Mouse (Mus musculus): ENCODE measurements around the gene Gm28038. TPM values are rescaled to one million over a fixed set of nuclear protein-coding genes. Genes with fewer than 3 reads are reported as not detected.

The Gm28038 gene
- total and polyA plus RNA-seq, 3 experiments: 2.6 to 6.3 TPM; not detected in 1

- no peak overlapping the region for H3K9ac ChIP-seq (ENCODE audit: low read depth, low read length)
- DNase-seq: peak; percentile 60 to 65
- no peaks in the 10 kb centered on the region for H3K27me3 ChIP-seq (ENCODE audit: control insufficient read depth, insufficient read depth, low read length)
- H3K4me1 ChIP-seq (ENCODE audit: control insufficient read depth, insufficient read depth, low read length): no peaks in the 10 kb centered on the region
- H3K27ac ChIP-seq: peak overlapping the region; percentile 20; the same call in 1 of the 2 replicates
- H3K36me3 ChIP-seq (ENCODE audit: control insufficient read depth, insufficient read depth, low read length): no peaks in the 10 kb centered on the region
- intact Hi-C loops (cut with DNase I): no loop called here
- H3K4me3 ChIP-seq: no peak overlapping the region
- no peaks in the 10 kb centered on the region for H3K79me2 ChIP-seq (replicated peaks; ENCODE audit: control insufficient read depth, insufficient read depth, low read length)
- 41% methylated on average over 14 of the region's 14 CpGs for WGBS
- TF ChIP-seq CTCF (IDR thresholded peaks at IDR 0.05) (peak; percentile 60), EP300 (IDR thresholded peaks at IDR 0.05; ENCODE audit: insufficient read depth, low read depth, low read length) (no peak)
Observed at GRCm38 (mm10) chr2:30343601-30344137, 62.8 kb downstream of the Gm28038 start.

- Histone ChIP-seq H3K27ac (no peak overlapping the region), H3K79me2 (replicated peaks; ENCODE audit: control insufficient read depth, insufficient read depth, low read length) (no peaks in the 10 kb centered on the region), H3K36me3 (ENCODE audit: control insufficient read depth, insufficient read depth, low read length) (no peaks in the 10 kb centered on the region), H3K9ac (ENCODE audit: low read depth, low read length) (no peak overlapping the region), H3K4me3 (no peak overlapping the region), H3K4me1 (ENCODE audit: control insufficient read depth, insufficient read depth, low read length) (no peaks in the 10 kb centered on the region), H3K27me3 (ENCODE audit: control insufficient read depth, insufficient read depth, low read length) (no peaks in the 10 kb centered on the region)
- TF ChIP-seq CTCF (IDR thresholded peaks at IDR 0.05) (no peak), POLR2A (IDR thresholded peaks at IDR 0.05; ENCODE audit: insufficient read depth, low read depth, low read length) (no peak), EP300 (IDR thresholded peaks at IDR 0.05; ENCODE audit: insufficient read depth, low read depth, low read length) (no peak)
- DNase-seq: no peak
- intact Hi-C loops (cut with DNase I): no loop called here
- WGBS: 86% methylated on average over 7 of the region's 7 CpGs
Observed at GRCm38 (mm10) chr2:30345971-30346676, 65.3 kb downstream of the Gm28038 start.

DNA sequence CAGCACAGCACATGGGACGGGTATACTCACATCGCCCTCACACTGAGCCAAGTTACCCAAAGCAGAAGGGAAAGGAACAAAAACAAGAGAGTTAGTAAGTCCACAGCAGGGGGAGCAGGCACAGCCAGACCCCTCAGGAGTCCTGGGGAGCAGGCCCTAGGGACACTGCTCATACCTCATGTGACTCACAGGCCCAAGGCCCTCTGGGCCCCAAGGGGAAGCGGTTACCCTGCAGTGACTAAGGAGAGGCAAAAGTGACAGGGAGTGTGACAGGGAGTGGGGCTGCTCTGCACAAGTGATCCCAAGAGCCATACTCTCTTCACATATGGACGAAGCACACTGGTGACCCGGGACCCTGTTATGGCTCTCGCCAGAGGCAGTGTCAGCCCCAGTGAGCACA lies 68.4 kb downstream of the Gm28038 start:
- H3K36me3 ChIP-seq (ENCODE audit: control insufficient read depth, insufficient read depth, low read length): no peaks in the 10 kb centered on the region

More for the DNA sequence above, 68.4 kb downstream of the Gm28038 start:
- WGBS: 93% methylated on average over 6 of the region's 6 CpGs
- H3K4me1 ChIP-seq (ENCODE audit: control insufficient read depth, insufficient read depth, low read length): no peaks in the 10 kb centered on the region
- no peaks in the 10 kb centered on the region for H3K27me3 ChIP-seq (ENCODE audit: control insufficient read depth, insufficient read depth, low read length)
- no peak for DNase-seq
- H3K79me2 ChIP-seq (replicated peaks; ENCODE audit: control insufficient read depth, insufficient read depth, low read length): no peaks in the 10 kb centered on the region
- H3K27ac ChIP-seq: no peak overlapping the region
- intact Hi-C loops (cut with DNase I): no loop called here
- no peak overlapping the region for H3K4me3 ChIP-seq
- TF ChIP-seq POLR2A (IDR thresholded peaks at IDR 0.05; ENCODE audit: insufficient read depth, low read depth, low read length): no peak
- no peak for TF ChIP-seq EP300 (IDR thresholded peaks at IDR 0.05; ENCODE audit: insufficient read depth, low read depth, low read length)
- TF ChIP-seq CTCF (IDR thresholded peaks at IDR 0.05): no peak
- H3K9ac ChIP-seq (ENCODE audit: low read depth, low read length): no peak overlapping the region

Other genes starting within 250 kb of the Gm28038 start
- gene Wdr34, start 232.2 kb upstream of the Gm28038 start, total RNA-seq (2021): 1 to 10 TPM; 6.4 TPM
- gene Wdr34, start 232.2 kb upstream of the Gm28038 start, polyA plus RNA-seq (2012; rRNA removed): 10.3 and 11.6 TPM in 2 replicates
- gene Set, start 223.7 kb upstream of the Gm28038 start, total RNA-seq (2021): 10 to 100 TPM; 88.7 to 96.7 TPM
- gene Set, start 223.7 kb upstream of the Gm28038 start, polyA plus RNA-seq (2012; rRNA removed): 21.9 and 36.4 TPM in 2 replicates
- 10 to 100 TPM in 1 of 2 experiments, 1 to 10 TPM in 1; 8.8 to 10.4 TPM for gene Pkn3, start 203.4 kb upstream of the Gm28038 start, total RNA-seq (2021)
- gene Pkn3, start 203.4 kb upstream of the Gm28038 start, polyA plus RNA-seq (2012; rRNA removed): 13.6 and 15.0 TPM in 2 replicates
- gene Zdhhc12, start 187.4 kb upstream of the Gm28038 start, total RNA-seq (2021): 1 to 10 TPM; 2.8 to 3.6 TPM
- gene Zdhhc12, start 187.4 kb upstream of the Gm28038 start, polyA plus RNA-seq (2012; rRNA removed): 10.3 and 15.8 TPM in 2 replicates
- 10 to 100 TPM; 21.9 to 26.6 TPM for gene Zer1, start 156.5 kb upstream of the Gm28038 start, total RNA-seq (2021)
- gene Zer1, start 156.5 kb upstream of the Gm28038 start, polyA plus RNA-seq (2012; rRNA removed): 45.1 TPM in 2 replicates
- 10 to 100 TPM; 17.2 to 17.4 TPM for gene Tbc1d13, start 147.3 kb upstream of the Gm28038 start, total RNA-seq (2021)
- gene Tbc1d13, start 147.3 kb upstream of the Gm28038 start, polyA plus RNA-seq (2012; rRNA removed): 25.4 and 33.7 TPM in 2 replicates
- 10 to 100 TPM; 90.6 to 93.3 TPM for gene Endog, start 109.5 kb upstream of the Gm28038 start, total RNA-seq (2021)
- 87.4 and 119 TPM in 2 replicates for gene Endog, start 109.5 kb upstream of the Gm28038 start, polyA plus RNA-seq (2012; rRNA removed)
- gene Spout1, start 102.6 kb upstream of the Gm28038 start, total RNA-seq (2021): 1 to 10 TPM; 5.1 to 5.4 TPM
- gene Spout1, start 102.6 kb upstream of the Gm28038 start, polyA plus RNA-seq (2012; rRNA removed): 9.4 and 10.3 TPM in 2 replicates
- 10 to 100 TPM; 32.1 to 35.7 TPM for gene Kyat1, start 75.2 kb upstream of the Gm28038 start, total RNA-seq (2021)
- gene Kyat1, start 75.2 kb upstream of the Gm28038 start, polyA plus RNA-seq (2012; rRNA removed): 57.5 and 68.6 TPM in 2 replicates
- 10 to 100 TPM; 68.2 to 83.3 TPM for gene Lrrc8a, start 43.3 kb upstream of the Gm28038 start, total RNA-seq (2021)
- gene Lrrc8a, start 43.3 kb upstream of the Gm28038 start, polyA plus RNA-seq (2012; rRNA removed): 46.4 and 49.1 TPM in 2 replicates
- 1 to 10 TPM; 4.6 to 6.0 TPM for gene Gm28035, start 40.5 kb upstream of the Gm28038 start, total RNA-seq (2021)
- 7.6 and 14.7 TPM in 2 replicates for gene Gm28035, start 40.5 kb upstream of the Gm28038 start, polyA plus RNA-seq (2012; rRNA removed)
- gene Phyhd1, start 14.8 kb upstream of the Gm28038 start, total RNA-seq (2021): 100 to 1,000 TPM; 112 to 148 TPM
- 108 and 180 TPM in 2 replicates for gene Phyhd1, start 14.8 kb upstream of the Gm28038 start, polyA plus RNA-seq (2012; rRNA removed)
- gene Dolk, start 5.3 kb downstream of the Gm28038 start, total RNA-seq (2021): 10 to 100 TPM; 21.6 to 25.3 TPM
- 23.9 and 35.1 TPM in 2 replicates for gene Dolk, start 5.3 kb downstream of the Gm28038 start, polyA plus RNA-seq (2012; rRNA removed)
- gene Nup188, start 5.4 kb downstream of the Gm28038 start, total RNA-seq (2021): 10 to 100 TPM; 15.3 to 16.9 TPM
- gene Nup188, start 5.4 kb downstream of the Gm28038 start, polyA plus RNA-seq (2012; rRNA removed): 15.3 and 18.4 TPM in 2 replicates
- 10 to 100 TPM; 37.7 to 40.6 TPM for gene Sh3glb2, start 78.3 kb downstream of the Gm28038 start, total RNA-seq (2021)
- 125 and 143 TPM in 2 replicates for gene Sh3glb2, start 78.3 kb downstream of the Gm28038 start, polyA plus RNA-seq (2012; rRNA removed)
- gene Miga2, start 83.2 kb downstream of the Gm28038 start, total RNA-seq (2021): 10 to 100 TPM; 74.2 to 90.3 TPM
- gene Miga2, start 83.2 kb downstream of the Gm28038 start, polyA plus RNA-seq (2012; rRNA removed): 64.3 and 98.7 TPM in 2 replicates
- 1 to 10 TPM; 5.9 to 9.0 TPM for gene Dolpp1, start 111.2 kb downstream of the Gm28038 start, total RNA-seq (2021)
- 23.5 and 25.1 TPM in 2 replicates for gene Dolpp1, start 111.2 kb downstream of the Gm28038 start, polyA plus RNA-seq (2012; rRNA removed)
- 100 to 1,000 TPM; 452 to 542 TPM for gene Crat, start 134.8 kb downstream of the Gm28038 start, total RNA-seq (2021)
- 695 and 713 TPM in 2 replicates for gene Crat, start 134.8 kb downstream of the Gm28038 start, polyA plus RNA-seq (2012; rRNA removed)
- gene Ptpa, start 135.0 kb downstream of the Gm28038 start, total RNA-seq (2021): 10 to 100 TPM; 82.7 to 91.2 TPM
- 88.7 and 107 TPM in 2 replicates for gene Ptpa, start 135.0 kb downstream of the Gm28038 start, polyA plus RNA-seq (2012; rRNA removed)
- gene Ier5l, start 193.2 kb downstream of the Gm28038 start, total RNA-seq (2021): 1 to 10 TPM; 2.8 to 3.0 TPM
- 3.4 and 5.6 TPM in 2 replicates for gene Ier5l, start 193.2 kb downstream of the Gm28038 start, polyA plus RNA-seq (2012; rRNA removed)